Mouse (Mus musculus) embryonic fibroblast, embryonic 13.5 days (primary cell): ENCODE measurements around the gene Tead2. TPM values are rescaled to one million over a fixed set of nuclear protein-coding genes. Genes with fewer than 3 reads are reported as not detected.

Source experiments
- H3K27ac ChIP-seq: 2 replicates; pipeline ENCODE4 v1.5.1; 2012; ENCODE audit warnings: low read length, control low read depth, inconsistent platforms; ENCODE audit not compliant: insufficient read depth
- H3K4me1 ChIP-seq: 2 replicates; pipeline ENCODE4 v1.6.1; 2011; ENCODE audit warnings: low read length; ENCODE audit not compliant: control insufficient read depth, insufficient read depth
- H3K4me3 ChIP-seq: 2 replicates; pipeline ENCODE4 v1.5.1; 2011; ENCODE audit warnings: mild to moderate bottlenecking, control low read depth, low read length; ENCODE audit not compliant: insufficient read depth
- CTCF ChIP-seq: IDR thresholded peaks from 2 replicates; pipeline ENCODE4 v1.5.1; 2011; ENCODE audit warnings: mild to moderate bottlenecking, control low read depth, low read length, moderate library complexity, borderline replicate concordance; ENCODE audit not compliant: insufficient read depth
- POLR2A ChIP-seq: IDR thresholded peaks from 2 replicates; pipeline ENCODE4 v1.6.1; 2011; ENCODE audit warnings: low read depth, mild to moderate bottlenecking, control low read depth, low read length, moderate library complexity
- polyA plus RNA-seq: library from polyadenylated mRNA; stranded (reverse); fragments of >200 nt; gene quantifications from 2 replicates; pipeline ENCODE4 v1.2.4, GENCODE M21; 2011; ENCODE audit warnings: low read depth; ENCODE audit not compliant: missing spikeins, insufficient read length

Tead2 gene
- polyA plus RNA-seq, 1 experiment, result 94.3 TPM

DNA sequence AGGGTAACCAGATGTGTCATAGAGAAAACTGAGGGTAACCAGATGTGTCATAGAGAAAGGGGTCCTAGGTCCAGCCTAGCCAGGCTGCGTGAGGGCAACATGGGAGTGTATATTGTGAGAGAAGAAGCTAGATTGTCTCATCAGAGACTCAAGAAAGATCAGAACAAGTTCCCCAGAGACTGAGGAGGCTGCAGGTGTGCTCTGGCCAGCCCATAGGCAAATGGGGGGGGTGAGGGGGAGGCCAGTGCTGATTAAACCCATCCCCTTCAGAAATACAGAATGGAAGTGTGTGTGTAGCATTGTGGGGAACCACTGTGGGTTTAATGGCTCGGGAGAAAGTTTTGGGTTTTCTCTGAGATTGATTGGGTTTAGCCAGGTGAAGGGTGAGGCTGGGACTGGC is 6.1 kb downstream of the Tead2 start:
- Histone ChIP-seq H3K4me1 (no peaks in the 10 kb centered on the region), H3K4me3 (no peak overlapping the region), H3K27ac (no peak overlapping the region)
- no peak for TF ChIP-seq POLR2A

DNA sequence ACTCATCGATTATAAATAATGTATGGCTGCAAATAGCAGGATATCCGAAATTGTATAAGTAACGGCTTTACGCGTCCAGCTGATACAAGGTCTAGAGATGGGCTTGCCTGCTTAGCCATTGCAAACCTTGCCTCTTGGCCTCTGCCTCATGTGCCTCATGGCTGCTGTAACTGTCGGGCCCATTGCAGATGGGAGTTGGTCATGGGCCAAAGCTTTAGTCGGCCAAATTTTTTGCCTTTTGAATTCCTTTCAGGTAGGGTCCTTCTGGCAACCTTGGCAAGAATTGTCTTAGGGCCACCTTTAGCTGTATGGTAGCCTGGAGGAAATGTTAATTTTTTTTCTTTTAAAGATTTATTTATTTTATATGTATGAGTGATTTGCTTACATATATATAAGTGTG is 9.3 kb downstream of the Tead2 start:
- no peak for TF ChIP-seq POLR2A
- TF ChIP-seq CTCF, result no peak
- no peak overlapping the region for H3K27ac ChIP-seq
- H3K4me1 ChIP-seq, result no peaks in the 10 kb centered on the region
- H3K4me3 ChIP-seq, result no peak overlapping the region

DNA sequence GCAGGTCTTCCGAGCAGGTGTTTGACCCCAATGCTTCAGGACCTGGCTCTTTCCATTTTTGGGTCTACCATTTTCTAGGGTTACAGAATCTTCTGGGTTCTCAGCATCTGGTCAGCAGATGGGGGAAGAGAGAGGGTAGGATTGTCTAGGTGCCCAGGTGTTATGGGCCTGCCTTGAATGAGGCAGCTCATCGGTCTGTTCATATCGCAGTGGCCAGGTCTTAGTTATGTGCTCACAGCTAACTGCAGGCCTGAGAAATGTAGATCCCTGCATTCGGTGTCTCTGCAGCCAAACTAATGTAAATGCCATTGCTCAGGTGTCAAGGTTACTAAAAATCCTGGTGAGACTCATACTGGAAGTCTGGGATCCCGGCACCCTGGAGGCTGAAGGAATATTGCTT is 10.9 kb downstream of the Tead2 start:
- H3K4me3 ChIP-seq, result no peak overlapping the region
- no peak overlapping the region for H3K27ac ChIP-seq
- no peaks in the 10 kb centered on the region for H3K4me1 ChIP-seq
- TF ChIP-seq POLR2A (no peak), CTCF (no peak)

DNA sequence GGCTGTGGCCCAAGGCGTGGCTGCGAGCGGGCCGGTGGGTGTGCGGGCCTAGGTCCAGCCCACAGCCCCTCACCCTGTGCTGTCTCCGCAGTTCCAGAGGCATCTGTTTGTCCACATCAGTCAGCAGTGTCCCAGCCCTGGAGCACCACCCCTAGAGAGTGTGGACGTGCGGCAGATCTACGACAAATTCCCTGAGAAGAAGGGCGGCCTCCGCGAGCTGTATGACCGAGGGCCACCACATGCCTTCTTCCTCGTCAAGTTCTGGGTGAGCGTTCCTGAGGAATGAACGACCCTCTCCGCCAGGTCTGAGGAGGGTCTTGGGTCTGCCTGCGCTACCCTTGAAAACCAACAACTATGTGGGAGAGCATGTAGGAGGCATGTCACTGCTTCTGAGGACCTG is 13.0 kb downstream of the Tead2 start:
- TF ChIP-seq POLR2A, result no peak
- TF ChIP-seq CTCF, result no peak
- Histone ChIP-seq H3K4me3 (no peak overlapping the region), H3K4me1 (no peaks in the 10 kb centered on the region), H3K27ac (no peak overlapping the region)

DNA sequence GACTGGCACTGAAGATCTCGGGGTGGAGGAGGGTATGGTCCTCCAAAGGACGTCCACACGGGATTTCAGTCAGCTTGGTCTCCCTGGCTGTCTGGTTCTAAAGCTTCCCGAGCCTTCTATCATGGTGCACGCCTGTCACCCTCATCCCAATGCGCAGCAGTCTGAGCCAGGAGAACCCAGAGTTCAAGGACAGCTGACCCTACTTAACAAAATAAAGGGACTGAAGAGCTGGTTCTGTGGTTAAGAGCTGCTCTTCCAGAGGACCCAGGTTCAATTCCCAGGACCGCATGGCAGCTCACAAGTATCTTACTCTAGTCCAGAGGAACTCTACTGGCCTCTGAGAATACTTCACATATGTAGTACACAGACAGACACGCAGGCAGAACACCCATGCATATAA is 13.5 kb downstream of the Tead2 start:
- no peak overlapping the region for H3K27ac ChIP-seq
- no peak for TF ChIP-seq POLR2A
- no peak for TF ChIP-seq CTCF
- H3K4me3 ChIP-seq, result no peak overlapping the region
- H3K4me1 ChIP-seq, result no peaks in the 10 kb centered on the region

DNA sequence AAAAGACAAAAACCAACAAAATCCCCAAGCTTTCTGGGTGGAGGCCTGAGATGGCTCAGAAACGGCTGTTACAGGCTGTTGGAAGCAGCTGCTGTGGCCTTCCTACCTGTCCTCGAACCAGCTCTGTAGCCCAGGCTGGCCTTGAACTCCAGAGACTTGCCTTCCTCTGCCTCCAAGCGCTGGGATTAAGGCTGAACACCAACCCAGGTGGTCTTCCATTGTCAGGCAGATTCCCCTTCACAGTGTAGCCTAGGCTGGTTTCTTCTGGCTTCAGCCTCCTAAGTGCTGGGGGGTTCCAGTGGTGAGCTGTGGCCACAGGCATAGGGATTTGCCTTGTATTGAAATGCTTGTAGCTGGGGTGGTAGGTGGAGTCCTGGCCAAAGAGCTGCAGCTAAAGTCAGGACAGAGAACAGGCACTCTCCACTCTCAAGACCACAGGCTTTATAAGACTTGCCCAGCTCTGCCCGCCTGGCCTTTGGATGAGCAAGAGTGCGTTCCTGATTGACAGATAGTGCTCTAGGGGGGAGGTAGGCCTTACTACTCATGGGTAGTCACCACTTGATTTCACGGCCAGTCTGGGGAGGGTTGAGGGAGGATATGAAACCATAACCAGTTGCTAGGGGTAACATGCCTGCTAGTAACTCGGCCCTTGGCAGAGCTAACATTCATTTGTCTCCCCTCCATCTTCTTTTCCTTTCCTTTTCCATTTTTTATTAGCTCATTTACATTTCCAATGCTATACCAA is 14.1 kb downstream of the Tead2 start:
- H3K4me1 ChIP-seq, result no peaks in the 10 kb centered on the region
- no peak overlapping the region for H3K27ac ChIP-seq
- no peak for TF ChIP-seq POLR2A
- no peak for TF ChIP-seq CTCF
- H3K4me3 ChIP-seq, result no peak overlapping the region

DNA sequence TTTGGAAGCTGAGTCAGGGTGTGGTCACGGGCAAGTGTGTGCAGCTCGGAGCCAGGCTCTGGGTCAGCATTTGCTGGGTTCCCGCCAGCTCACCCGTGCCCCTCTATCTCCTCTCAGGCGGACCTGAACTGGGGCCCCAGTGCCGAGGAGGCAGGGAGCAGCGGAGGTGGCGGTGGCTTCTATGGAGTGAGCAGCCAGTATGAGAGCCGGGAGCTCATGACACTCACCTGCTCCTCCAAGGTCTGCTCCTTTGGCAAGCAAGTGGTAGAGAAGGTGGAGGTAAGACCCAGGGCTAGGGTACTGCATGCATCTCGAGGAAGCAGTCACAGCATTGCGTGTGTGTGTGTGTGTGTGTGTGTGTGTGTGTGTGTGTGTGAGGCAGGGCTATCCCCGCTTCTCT is 15.6 kb downstream of the Tead2 start:
- TF ChIP-seq CTCF, result no peak
- TF ChIP-seq POLR2A, result no peak
- no peak overlapping the region for H3K27ac ChIP-seq
- no peak overlapping the region for H3K4me3 ChIP-seq
- no peaks in the 10 kb centered on the region for H3K4me1 ChIP-seq

DNA sequence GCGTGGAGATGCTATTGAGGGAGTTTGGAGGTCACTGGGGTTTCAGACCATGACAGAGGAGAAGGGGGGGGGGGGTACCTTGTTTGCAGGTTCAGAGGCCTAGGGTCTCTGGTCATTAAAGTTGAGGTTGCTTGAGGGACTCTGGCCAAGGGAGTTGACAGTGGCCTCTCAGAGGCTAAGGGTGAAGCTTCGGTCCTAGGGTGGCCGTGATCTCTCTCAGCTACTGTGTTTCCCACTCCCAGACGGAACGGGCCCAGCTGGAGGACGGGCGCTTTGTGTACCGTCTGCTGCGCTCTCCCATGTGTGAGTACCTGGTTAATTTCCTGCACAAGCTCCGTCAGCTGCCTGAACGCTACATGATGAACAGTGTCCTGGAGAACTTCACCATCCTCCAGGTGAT is 16.4 kb downstream of the Tead2 start:
- Histone ChIP-seq H3K27ac (no peak overlapping the region), H3K4me1 (no peaks in the 10 kb centered on the region), H3K4me3 (no peak overlapping the region)
- TF ChIP-seq POLR2A (no peak), CTCF (no peak)

DNA sequence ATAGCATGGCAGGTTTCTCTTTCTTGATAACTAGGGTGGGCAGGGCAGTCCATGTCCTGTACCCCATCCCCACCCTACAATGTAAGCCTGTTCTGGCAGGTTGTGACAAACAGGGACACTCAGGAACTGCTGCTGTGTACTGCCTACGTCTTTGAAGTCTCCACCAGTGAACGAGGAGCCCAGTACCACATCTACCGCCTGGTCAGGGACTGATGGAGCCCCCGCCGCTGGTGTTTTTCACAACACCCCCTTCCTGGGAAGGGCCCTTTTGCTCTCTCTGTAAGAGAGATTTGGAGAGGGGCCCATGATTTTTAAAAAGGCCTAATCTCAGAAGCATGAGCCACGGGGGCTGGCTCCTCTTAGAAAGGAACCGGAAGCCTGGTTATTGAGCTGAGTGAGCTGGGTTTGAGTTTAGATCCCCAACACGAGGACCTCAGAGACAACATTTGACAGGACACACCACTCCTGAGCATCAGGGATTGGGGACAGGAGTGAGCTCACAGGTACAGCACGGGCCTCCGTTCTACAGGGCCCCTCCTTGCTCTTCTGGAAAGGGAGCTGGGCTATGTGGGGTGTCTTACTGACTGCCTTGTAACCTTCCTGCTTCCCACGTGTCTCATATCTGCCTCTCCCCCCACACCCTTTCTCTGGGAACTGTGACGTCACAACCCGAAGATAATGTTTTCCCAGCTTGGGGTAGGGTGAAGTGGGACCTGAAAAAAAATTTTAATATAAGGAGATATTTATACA is 17.3 kb downstream of the Tead2 start:
- no peak for TF ChIP-seq POLR2A
- no peak for TF ChIP-seq CTCF
- Histone ChIP-seq H3K27ac (no peak overlapping the region), H3K4me1 (no peaks in the 10 kb centered on the region)

DNA sequence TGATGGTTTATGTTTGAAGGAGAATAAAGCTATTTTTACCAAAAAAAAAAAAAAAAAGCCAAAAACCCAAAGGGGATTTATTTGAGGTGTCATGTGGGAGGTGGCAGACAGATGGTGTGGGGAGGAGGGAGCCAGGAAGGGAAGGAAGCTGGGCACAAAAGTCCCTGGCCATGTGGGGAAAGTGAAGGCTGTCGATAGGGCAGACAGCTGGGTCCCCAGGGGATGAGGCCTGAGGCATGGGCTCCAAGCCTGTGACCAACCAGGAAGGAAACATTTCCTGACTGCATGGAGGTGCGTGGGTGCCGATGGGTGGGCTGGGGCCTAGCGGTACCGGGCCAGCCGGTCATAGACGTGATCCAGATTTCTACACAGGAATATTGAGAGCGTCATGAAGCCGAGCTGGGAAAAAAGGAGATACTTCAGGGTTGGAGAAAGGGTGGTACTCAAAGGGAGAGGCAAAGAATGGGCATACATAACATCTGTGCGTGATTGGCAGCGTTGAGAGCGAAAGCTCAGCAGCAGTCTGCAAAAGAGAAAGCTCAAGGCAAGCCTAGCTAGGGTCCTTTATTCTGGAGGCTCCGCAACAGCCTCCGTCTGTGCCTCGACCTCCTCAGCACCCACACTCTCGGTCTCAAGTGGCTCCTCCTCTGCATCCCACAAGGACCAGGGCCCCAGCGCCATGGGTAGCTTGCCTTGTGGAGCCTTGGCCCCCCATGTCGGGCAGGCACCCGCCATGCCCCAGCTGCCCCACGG is 18.2 kb downstream of the Tead2 start:
- no peaks in the 10 kb centered on the region for H3K4me1 ChIP-seq
- H3K4me3 ChIP-seq, result no peak overlapping the region
- H3K27ac ChIP-seq, result no peak overlapping the region
- TF ChIP-seq CTCF (no peak), POLR2A (no peak)

More for the DNA sequence above, 17.3 kb downstream of the Tead2 start:
- H3K4me3 ChIP-seq, result no peak overlapping the region
